Mouse (Mus musculus) MEL-GATA-1-ER (cell line): ENCODE data around the gene Slc22a15.

Source experiments
- DNase-seq: peaks from one replicate; pipeline ENCODE4 v3.0.0-alpha.2; 2012; ENCODE audit warnings: low read depth; ENCODE audit errors: extremely low read depth

Gene Slc22a15

DNA sequence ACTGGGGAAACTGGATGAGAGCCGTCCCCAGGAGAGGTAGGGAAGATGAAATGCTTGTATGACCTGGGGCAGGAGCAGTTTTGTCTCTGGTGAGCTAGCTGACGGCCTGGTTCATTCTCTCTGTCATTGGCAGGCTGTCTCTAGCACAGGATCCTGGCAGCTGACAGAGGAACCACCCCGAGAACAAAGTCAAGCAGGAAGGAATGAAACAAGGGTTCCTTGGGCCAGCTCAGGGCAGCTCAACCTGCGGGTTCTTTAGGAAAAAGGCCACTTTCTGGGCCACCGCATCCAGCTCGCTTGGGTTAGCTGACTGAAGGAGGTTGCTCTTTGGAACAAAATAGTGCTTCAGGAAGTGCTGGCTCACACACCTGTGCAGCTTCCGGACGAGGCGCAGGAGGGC is 109.5 kb downstream of the Slc22a15 start:
- DNase-seq, result no peak

DNA sequence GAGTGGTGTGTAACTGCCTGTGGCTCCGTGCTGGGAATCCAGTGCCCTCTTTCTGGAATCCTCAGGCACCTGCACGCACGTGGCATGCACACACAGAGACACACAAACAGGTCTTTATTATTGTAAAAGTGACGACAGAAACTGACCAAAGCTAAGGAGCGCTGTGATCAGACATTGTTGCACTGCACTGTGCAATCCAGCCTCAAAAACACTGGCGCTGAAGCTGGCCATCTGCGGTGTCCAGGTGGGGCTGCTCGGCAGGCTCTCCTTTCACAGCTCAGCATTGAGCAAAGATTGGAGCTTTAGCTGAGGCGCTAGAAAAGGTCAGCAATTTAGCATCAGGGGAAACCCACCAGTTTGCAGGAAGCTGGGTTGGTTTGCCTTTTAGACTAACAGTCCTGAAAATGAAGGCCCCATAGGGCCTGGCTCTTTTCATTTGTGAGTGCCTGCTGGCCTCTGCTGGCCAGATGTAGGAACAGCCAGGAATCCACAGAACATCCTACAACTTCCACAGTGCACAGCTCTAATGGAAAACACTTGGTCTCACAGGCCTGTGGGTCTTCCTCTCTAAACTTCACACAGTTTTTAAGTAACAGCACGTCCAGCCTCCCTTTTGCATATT is 111.8 kb downstream of the Slc22a15 start:
- DNase-seq, result peak; percentile 35

DNA sequence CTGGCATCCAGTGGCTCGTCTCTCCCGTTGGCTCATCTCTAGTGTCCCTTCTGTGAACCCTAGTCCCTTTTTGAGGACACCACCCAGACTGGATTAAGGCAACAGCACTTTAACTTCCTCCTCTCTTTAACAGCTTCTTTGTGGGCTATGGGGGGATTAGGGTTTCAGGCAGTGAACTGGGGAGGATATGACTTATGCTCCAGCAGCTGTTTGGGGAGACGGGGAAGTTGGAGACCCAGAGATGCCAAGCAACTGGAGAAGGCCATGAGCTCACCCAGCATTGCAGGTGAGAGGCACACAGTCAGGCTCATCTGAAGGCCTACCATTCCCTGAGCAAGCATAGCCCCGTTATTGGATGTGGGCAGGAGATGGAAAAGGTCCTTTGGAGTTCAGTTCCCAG is 112.3 kb downstream of the Slc22a15 start:
- DNase-seq, result no peak

DNA sequence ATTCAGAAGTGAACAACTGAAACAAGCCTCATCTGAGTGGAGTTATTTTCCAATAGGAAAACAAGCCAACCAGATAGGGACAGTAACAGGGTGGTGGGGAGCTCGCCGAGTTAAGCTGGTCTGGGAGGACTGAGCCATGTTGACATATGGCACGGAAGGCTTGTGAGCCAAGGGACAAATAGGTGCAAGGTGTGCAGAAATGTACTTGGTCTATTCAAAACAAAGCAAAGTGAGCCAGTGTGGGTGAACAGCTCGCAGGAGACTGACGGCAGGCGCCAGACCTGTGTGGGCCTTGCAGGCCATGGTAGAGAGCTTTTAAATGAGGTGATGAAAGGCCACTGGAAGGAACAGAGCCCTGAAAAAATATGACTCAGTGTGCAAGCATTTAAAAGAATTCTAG is 116.6 kb downstream of the Slc22a15 start:
- DNase-seq, result no peak

DNA sequence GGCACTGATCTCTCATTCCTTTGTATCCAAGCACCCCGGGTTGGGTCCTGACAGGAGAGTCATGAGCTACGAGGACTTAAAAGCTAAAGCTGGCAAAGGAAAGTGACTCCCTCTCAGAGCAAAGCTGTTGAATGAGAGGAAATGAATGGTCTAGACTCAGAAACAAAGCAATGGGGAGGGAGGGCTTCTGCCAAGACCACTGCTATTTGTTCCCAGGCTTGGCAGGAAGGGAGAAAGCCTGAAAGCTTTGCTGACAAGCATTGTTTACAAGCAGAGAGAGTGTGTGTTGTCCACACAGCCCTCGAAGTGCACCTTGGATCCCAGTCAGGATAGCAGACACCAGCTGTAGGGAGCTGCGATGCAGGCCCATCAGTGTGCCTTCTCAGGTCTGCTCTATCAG is 117.3 kb downstream of the Slc22a15 start:
- DNase-seq, result no peak

DNA sequence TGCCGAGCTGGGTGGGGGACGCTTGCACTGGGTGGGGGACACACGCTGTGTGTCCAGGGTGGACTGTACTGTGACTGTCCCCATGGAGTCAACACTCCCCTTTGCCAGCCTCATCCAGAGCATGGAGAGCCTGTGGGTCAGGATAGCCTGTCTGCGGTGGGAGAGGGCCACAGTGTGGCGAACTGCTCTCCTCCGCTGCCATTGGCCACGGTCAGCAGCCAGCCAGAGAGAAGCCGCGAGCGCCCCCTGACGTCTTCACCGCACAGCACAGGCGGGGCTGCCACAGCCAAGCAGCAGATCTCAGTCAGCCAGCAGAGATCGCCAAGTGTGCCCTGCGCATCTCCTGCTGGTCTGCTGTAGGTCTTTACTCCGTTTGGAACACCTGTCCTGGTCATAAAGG is 118.1 kb downstream of the Slc22a15 start:
- no peak for DNase-seq
